Mouse (Mus musculus) brain, embryonic 14.5 days (tissue): ENCODE data around the gene Taf15.

Experiments used
- CTCF ChIP-seq: fragments of 200-500 bp; IDR thresholded peaks from 2 replicates; pipeline ENCODE4 v1.5.1; 2012; ENCODE audit warnings: inconsistent platforms, mild to moderate bottlenecking, moderate library complexity, borderline replicate concordance; ENCODE audit not compliant: insufficient read depth, insufficient read length; ENCODE audit errors: extremely low read depth
- POLR2A ChIP-seq: fragments of 200-500 bp; IDR thresholded peaks from 2 replicates; pipeline ENCODE4 v1.6.1; 2012; ENCODE audit warnings: mild to moderate bottlenecking, inconsistent platforms, borderline replicate concordance; ENCODE audit not compliant: poor library complexity, insufficient read depth, insufficient read length, severe bottlenecking; ENCODE audit errors: extremely low read depth

GRCm38 (mm10) chr11:83461462-83462027 lies 11.3 kb upstream of the Taf15 start:
- TF ChIP-seq CTCF (no peak), POLR2A (no peak)
